Mouse (Mus musculus) stomach, embryonic 15.5 days (tissue): ENCODE measurements at regions not wholly inside any gene's neighbourhood (a gene's known extent, or its start where the extent isn't known, plus 50 kb on each side); places are given as distances from the start of the nearest gene placed in this dataset.

Source experiments
- ATAC-seq: fragments of 200-750 bp; cut with Nextera tagmentation; 2 replicates; pipeline ENCODE4 v1.8.0; 2017; ENCODE audit warnings: low read depth, moderate number of reproducible peaks, moderate TSS enrichment; ENCODE audit not compliant: insufficient read depth, low FRiP score
- H3K27ac ChIP-seq: fragments of 300-500 bp; sonication (generic); 2 replicates; pipeline ENCODE4 v1.5.1; 2015; ENCODE audit warnings: mild to moderate bottlenecking, inconsistent platforms
- H3K27me3 ChIP-seq: fragments of 300-500 bp; sonication (generic); replicated peaks from 2 replicates; pipeline ENCODE4 v1.6.1; 2015; ENCODE audit warnings: inconsistent platforms
- H3K36me3 ChIP-seq: fragments of 300-500 bp; sonication (generic); 2 replicates; pipeline ENCODE4 v1.6.1; 2015; ENCODE audit warnings: inconsistent platforms
- H3K4me1 ChIP-seq: fragments of 300-500 bp; sonication (generic); 2 replicates; pipeline ENCODE4 v1.6.1; 2015; ENCODE audit warnings: inconsistent platforms
- H3K4me2 ChIP-seq: fragments of 300-500 bp; sonication (generic); 2 replicates; pipeline ENCODE4 v1.6.1; 2015; ENCODE audit warnings: mild to moderate bottlenecking, inconsistent platforms
- H3K4me3 ChIP-seq: fragments of 300-500 bp; sonication (generic); replicated peaks from 2 replicates; pipeline ENCODE4 v1.5.1; 2015; ENCODE audit warnings: inconsistent platforms
- H3K9ac ChIP-seq: fragments of 300-500 bp; sonication (generic); 2 replicates; pipeline ENCODE4 v1.6.1; 2015; ENCODE audit warnings: inconsistent platforms
- H3K9me3 ChIP-seq: fragments of 300-500 bp; sonication (generic); 2 replicates; pipeline ENCODE4 v1.6.1; 2016; ENCODE audit warnings: inconsistent platforms
- WGBS: fragments of 180-500 bp; shearing (Covaris S2); methylation state at CpG from one replicate; pipeline ENCODE4 v1.1.7; 2015; 5-methylcytosine and 5-hydroxymethylcytosine counted together

- no peak overlapping the region for H3K27ac ChIP-seq
- no peaks in the 10 kb centered on the region for H3K27me3 ChIP-seq
- H3K4me1 ChIP-seq: no peaks in the 10 kb centered on the region
- no peak for ATAC-seq
- H3K9ac ChIP-seq: no peak overlapping the region
- H3K4me3 ChIP-seq: no peak overlapping the region
- H3K9me3 ChIP-seq: no peaks in the 10 kb centered on the region
- WGBS: 87% methylated on average over 8 of the region's 8 CpGs
- H3K36me3 ChIP-seq: no peaks in the 10 kb centered on the region
- H3K4me2 ChIP-seq: no peak overlapping the region
These were observed 324.8 kb upstream of the Fam241a start for GRCm38 (mm10) chr3:128220776-128221550.

DNA sequence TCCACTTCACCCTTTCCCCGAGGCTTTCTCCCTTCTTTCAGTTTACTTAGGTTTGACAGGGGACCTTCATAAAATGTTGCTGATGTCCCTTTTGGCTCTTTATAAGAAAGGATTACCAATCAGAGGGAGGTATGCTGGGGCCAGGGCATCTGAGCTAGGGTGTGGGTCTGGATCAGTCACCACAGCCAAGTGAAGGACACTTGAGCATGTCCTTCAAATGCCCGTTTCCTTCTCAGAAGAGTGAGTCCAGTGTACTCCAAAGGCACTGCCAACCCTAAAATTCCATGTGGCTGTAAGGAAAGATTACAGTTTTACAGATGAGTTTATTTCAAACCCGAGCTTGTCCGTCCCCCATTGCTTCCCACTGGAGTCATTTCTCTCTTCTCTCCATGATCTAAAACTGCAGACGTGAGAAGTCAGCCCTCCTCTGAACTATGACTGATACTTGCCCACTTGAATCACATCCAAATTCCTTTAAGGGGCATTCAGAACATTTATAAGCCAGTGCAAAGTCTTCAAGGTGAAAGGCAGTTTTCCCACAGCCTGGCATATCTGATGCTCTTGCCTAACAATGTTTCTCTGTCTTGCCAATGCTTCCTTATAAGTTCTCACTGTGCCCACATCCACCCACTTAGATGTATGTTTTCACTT is 321.8 kb upstream of the Fam241a start:
- ATAC-seq: no peak
- no peak overlapping the region for H3K4me3 ChIP-seq
- H3K4me2 ChIP-seq: no peak overlapping the region
- no peak overlapping the region for H3K9ac ChIP-seq
- WGBS: 71% methylated on average over 5 of the region's 5 CpGs
- H3K27ac ChIP-seq: no peak overlapping the region
- H3K36me3 ChIP-seq: no peaks in the 10 kb centered on the region
- no peaks in the 10 kb centered on the region for H3K4me1 ChIP-seq
- H3K27me3 ChIP-seq: no peaks in the 10 kb centered on the region
- no peaks in the 10 kb centered on the region for H3K9me3 ChIP-seq

DNA sequence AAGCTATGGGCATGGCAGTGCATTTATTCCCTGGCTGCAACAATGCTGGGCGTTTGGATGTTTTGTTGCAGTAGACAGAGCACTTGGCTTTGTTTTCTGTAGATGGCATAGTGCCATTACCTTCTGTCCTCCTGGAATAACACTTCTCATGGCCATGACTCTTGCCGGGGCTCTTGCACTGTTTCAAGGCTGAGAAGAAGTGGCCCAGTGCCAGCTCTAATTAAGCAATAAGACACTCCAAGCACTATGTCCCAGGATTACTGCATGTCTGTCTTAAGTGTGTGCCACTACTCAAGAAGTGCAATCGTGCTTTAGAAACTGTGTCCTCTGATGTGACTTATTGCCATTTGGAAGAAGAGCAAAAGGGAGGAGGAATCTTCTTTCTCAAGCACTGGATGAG is 316.1 kb upstream of the Fam241a start:
- Histone ChIP-seq H3K36me3 (no peaks in the 10 kb centered on the region), H3K9me3 (no peaks in the 10 kb centered on the region), H3K27me3 (no peaks in the 10 kb centered on the region), H3K9ac (no peak overlapping the region), H3K27ac (no peak overlapping the region), H3K4me1 (no peaks in the 10 kb centered on the region), H3K4me2 (no peak overlapping the region), H3K4me3 (no peak overlapping the region)
- no peak for ATAC-seq
- WGBS: 56% methylated on average over 3 of the region's 3 CpGs

GRCm38 (mm10) chr3:128210591-128210990 is 314.5 kb upstream of the Fam241a start:
- no peak overlapping the region for H3K27ac ChIP-seq
- no peaks in the 10 kb centered on the region for H3K27me3 ChIP-seq
- no peaks in the 10 kb centered on the region for H3K4me1 ChIP-seq
- no peak overlapping the region for H3K4me2 ChIP-seq
- no peak for ATAC-seq
- H3K36me3 ChIP-seq: no peaks in the 10 kb centered on the region
- no peak overlapping the region for H3K9ac ChIP-seq
- H3K9me3 ChIP-seq: no peaks in the 10 kb centered on the region
- H3K4me3 ChIP-seq: no peak overlapping the region
- WGBS: 63% methylated on average over 1 of the region's 1 CpGs

- H3K4me2 ChIP-seq: no peak overlapping the region
- H3K9ac ChIP-seq: no peak overlapping the region
- H3K27ac ChIP-seq: no peak overlapping the region
- no peaks in the 10 kb centered on the region for H3K4me1 ChIP-seq
- WGBS: 65% methylated on average over 3 of the region's 3 CpGs
- no peak overlapping the region for H3K4me3 ChIP-seq
- H3K27me3 ChIP-seq: no peaks in the 10 kb centered on the region
- no peaks in the 10 kb centered on the region for H3K36me3 ChIP-seq
- H3K9me3 ChIP-seq: no peaks in the 10 kb centered on the region
- ATAC-seq: no peak
These were observed 310.8 kb upstream of the Fam241a start for GRCm38 (mm10) chr3:128206948-128207347.

- 97% methylated on average over 1 of the region's 1 CpGs for WGBS
- H3K9me3 ChIP-seq: no peaks in the 10 kb centered on the region
- no peak overlapping the region for H3K4me3 ChIP-seq
- no peaks in the 10 kb centered on the region for H3K4me1 ChIP-seq
- ATAC-seq: no peak
- no peak overlapping the region for H3K9ac ChIP-seq
- H3K4me2 ChIP-seq: no peak overlapping the region
- H3K27ac ChIP-seq: no peak overlapping the region
- no peaks in the 10 kb centered on the region for H3K36me3 ChIP-seq
- H3K27me3 ChIP-seq: no peaks in the 10 kb centered on the region
These were observed 310.4 kb upstream of the Fam241a start for GRCm38 (mm10) chr3:128206483-128206882.

- ATAC-seq: peak; percentile 75
These were observed 304.6 kb upstream of the Fam241a start for GRCm38 (mm10) chr3:128200574-128201235.

DNA sequence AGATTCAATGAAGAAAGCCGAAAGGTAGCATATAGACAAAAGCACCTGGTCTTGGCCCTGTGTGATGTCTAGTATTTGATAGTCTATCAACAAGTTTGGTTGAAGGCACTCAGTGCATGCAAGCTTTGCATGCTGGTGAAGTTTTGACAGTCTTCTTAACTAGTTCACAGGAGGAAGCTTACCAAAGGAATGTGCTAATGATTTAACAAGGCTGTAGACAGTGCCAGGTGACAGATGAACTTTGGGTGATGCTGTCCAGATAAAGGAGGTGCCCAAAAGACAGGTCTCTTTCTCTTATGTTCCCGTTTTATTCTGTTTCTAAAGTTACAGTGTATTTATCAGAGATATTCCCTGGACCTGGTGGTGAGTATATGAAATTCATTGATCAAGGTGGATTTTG is 303.3 kb upstream of the Fam241a start:
- no peaks in the 10 kb centered on the region for H3K36me3 ChIP-seq
- ATAC-seq: no peak

More at GRCm38 (mm10) chr3:128200574-128201235, 304.6 kb upstream of the Fam241a start:
- H3K4me2 ChIP-seq: no peak overlapping the region
- H3K4me1 ChIP-seq: no peaks in the 10 kb centered on the region
- H3K27ac ChIP-seq: no peak overlapping the region
- H3K9ac ChIP-seq: no peak overlapping the region
- H3K4me3 ChIP-seq: no peak overlapping the region
- H3K9me3 ChIP-seq: no peaks in the 10 kb centered on the region
- no peaks in the 10 kb centered on the region for H3K36me3 ChIP-seq
- 36% methylated on average over 5 of the region's 5 CpGs for WGBS
- no peaks in the 10 kb centered on the region for H3K27me3 ChIP-seq

GRCm38 (mm10) chr3:128192046-128192800 is 296.1 kb upstream of the Fam241a start:
- Histone ChIP-seq H3K27me3 (peaks cover 4% of the 10 kb centered on the region; the same call in 1 of the 2 replicates), H3K27ac (no peak overlapping the region), H3K4me2 (no peak overlapping the region), H3K9me3 (no peaks in the 10 kb centered on the region), H3K9ac (no peak overlapping the region), H3K4me3 (no peak overlapping the region), H3K36me3 (no peaks in the 10 kb centered on the region), H3K4me1 (no peaks in the 10 kb centered on the region)
- no peak for ATAC-seq
- WGBS: 35% methylated on average over 17 of the region's 17 CpGs

More for the DNA sequence above, 303.3 kb upstream of the Fam241a start:
- Histone ChIP-seq H3K4me1 (no peaks in the 10 kb centered on the region), H3K27me3 (no peaks in the 10 kb centered on the region), H3K27ac (no peak overlapping the region), H3K4me3 (no peak overlapping the region), H3K4me2 (no peak overlapping the region), H3K9ac (no peak overlapping the region), H3K9me3 (no peaks in the 10 kb centered on the region)
- WGBS: 70% methylated on average over 2 of the region's 2 CpGs

GRCm38 (mm10) chr3:128187330-128188044 is 291.4 kb upstream of the Fam241a start:
- H3K36me3 ChIP-seq: no peaks in the 10 kb centered on the region
- H3K4me2 ChIP-seq: no peak overlapping the region
- no peak overlapping the region for H3K27ac ChIP-seq
- no peaks in the 10 kb centered on the region for H3K4me1 ChIP-seq
- H3K9ac ChIP-seq: no peak overlapping the region
- H3K9me3 ChIP-seq: no peaks in the 10 kb centered on the region
- 42% methylated on average over 9 of the region's 9 CpGs for WGBS
- no peak overlapping the region for H3K4me3 ChIP-seq
- H3K27me3 ChIP-seq: peaks cover 3% of the 10 kb centered on the region; the same call in 1 of the 2 replicates
- ATAC-seq: no peak

DNA sequence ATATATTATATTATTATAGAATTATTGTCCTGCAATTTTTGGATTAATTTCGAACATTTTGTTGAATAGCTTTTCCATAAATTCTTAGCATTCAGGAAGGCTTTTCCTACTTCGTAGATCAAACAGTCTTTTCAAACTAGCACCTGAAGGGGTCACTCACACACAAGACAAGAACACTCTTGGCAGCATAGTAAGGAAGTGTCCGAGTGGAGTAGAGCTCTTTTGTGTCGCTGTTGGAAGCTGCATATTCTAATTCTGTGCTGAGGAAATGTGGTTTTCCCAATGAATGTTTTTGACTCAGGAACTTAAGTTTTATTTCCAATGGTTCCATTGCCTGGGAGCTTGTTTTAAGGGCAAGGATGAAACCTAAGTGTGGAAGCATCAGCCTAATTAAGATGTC is 290.2 kb upstream of the Fam241a start:
- no peaks in the 10 kb centered on the region for H3K27me3 ChIP-seq
- H3K4me1 ChIP-seq: no peaks in the 10 kb centered on the region
- H3K4me2 ChIP-seq: no peak overlapping the region
- ATAC-seq: no peak
- H3K4me3 ChIP-seq: no peak overlapping the region
- H3K9me3 ChIP-seq: no peaks in the 10 kb centered on the region
- no peaks in the 10 kb centered on the region for H3K36me3 ChIP-seq
- 8% methylated on average over 4 of the region's 4 CpGs for whole genome bisulfite sequencing
- H3K27ac ChIP-seq: no peak overlapping the region
- H3K9ac ChIP-seq: no peak overlapping the region
